Mouse (Mus musculus) left cerebral cortex, adult 8-10 months (tissue): ENCODE results near the gene Itgav. TPM values are rescaled to one million over a fixed set of nuclear protein-coding genes. Genes with fewer than 3 reads are reported as not detected.
"Not testable (repeated sequence)": the region's sequence is repeated elsewhere in the genome, so short reads cannot be mapped to it uniquely, and the experiment has no call there.

Experiments
- DNase-seq, 2 experiments: peaks; one replicate each; pipeline ENCODE4 v3.0.0; 2022; ENCODE audit warnings: low spot score in 2 of 2
- total RNA-seq, 4 experiments: library from RNA; stranded (reverse); gene quantifications; 2 replicates each; pipeline ENCODE4 v1.2.4; 2022

Itgav gene
- total RNA-seq, 4 experiments from 2014 or later: 121 to 130 (median 126) TPM

DNA sequence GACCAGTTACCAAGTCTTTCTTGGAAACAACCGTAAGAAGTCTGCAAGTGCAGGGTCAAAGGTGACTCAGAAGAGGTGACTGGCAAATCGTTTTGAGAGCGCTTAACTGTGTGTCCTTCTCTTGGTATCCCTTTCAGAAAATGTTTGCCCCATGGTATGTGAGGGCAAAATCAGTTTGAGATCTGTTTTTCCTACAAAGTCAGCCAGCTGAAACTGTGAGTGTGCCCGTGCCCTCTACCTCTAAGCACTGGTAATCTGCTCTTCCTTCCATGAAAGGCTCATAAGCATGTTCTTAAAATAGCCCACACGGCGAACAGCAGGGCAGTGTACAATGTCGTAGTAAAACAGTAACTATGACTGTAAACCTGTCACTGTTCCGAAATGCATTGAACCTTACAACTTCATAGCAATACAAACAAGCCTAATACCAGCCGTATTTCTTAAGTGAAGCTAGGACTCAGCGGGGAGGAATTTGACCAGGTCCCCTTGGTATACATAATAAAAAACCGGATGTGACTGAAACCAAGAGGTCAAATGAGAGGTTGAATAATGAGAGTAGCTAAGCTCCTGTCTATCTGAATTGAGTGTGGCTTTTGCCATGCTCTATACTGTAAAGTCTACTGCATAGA is 14.2 kb upstream of the Itgav start:
- DNase-seq: no peak

DNA sequence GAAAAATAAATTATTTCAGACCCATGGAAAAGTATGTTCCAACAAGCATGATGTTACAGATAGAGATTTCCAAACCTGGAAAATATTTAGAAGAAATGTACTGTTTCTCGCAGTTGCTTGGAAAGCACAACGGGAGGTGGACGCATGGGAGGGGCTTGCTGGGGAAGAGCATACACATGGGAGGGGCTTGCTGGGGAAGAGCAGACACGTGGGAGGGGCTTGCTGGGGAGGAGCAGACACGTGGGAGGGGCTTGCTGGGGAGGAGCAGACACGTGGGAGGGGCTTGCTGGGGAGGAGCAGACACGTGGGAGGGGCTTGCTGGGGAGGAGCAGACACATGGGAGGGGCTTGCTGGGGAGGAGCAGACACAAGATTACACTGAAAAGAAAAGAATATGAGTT is 10.9 kb upstream of the Itgav start:
- DNase-seq: not testable (repeated sequence)

- no peak for DNase-seq
Measured at GRCm38 (mm10) chr2:83713946-83714345, 10.3 kb upstream of the Itgav start.

DNA sequence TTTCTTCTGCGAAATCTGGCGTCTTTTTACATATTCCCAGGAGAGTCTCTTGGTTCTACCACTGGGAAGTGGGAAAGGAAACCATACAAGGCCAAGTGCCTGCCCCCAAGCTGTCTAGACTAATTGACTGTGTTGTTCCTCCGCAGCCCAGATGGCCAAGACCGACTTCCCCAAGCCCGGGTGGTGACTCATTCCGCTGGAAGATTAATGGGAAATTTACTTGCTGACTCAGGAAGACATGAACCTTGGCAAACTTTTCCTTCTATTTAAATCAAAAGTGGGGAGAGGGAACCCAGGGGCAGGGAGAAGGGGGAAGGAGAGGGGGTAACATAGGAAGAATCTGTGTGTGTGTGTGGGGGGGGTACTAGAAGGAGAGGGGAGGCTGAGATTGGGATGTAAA is 9.4 kb upstream of the Itgav start:
- DNase-seq: peak in 1 of 2 experiments; percentile 46

GRCm38 (mm10) chr2:83718341-83718740 is 5.9 kb upstream of the Itgav start:
- no peak for DNase-seq

GRCm38 (mm10) chr2:83721635-83722034 is 2.6 kb upstream of the Itgav start:
- DNase-seq: no peak

DNA sequence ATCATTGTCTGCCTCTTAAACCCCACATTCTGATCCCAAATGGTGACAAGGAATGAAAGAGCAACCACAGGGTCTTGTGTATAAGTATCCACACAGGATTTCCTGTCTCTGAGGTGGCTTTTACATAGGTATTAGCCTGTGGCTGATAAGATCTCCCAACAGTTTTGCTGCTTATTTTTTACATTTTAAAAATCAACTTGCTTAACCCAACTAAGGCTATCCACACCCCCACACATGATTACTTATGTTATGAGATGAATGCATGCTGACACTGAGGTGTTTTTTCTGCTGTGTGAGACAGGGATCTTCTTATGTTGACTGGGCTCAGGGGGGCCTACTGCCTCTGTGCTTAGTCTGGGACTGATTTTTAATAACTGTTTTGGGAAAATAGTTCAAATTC is 1.3 kb upstream of the Itgav start:
- DNase-seq: no peak

GRCm38 (mm10) chr2:83723346-83723745 is 851 bp upstream of the Itgav start:
- DNase-seq: no peak

GRCm38 (mm10) chr2:83724827-83725730 is 882 bp downstream of the Itgav start:
- DNase-seq: peak in 1 of 2 experiments; percentile 41

- no peak for DNase-seq
Measured at GRCm38 (mm10) chr2:83725796-83726195, 1.6 kb downstream of the Itgav start.

DNA sequence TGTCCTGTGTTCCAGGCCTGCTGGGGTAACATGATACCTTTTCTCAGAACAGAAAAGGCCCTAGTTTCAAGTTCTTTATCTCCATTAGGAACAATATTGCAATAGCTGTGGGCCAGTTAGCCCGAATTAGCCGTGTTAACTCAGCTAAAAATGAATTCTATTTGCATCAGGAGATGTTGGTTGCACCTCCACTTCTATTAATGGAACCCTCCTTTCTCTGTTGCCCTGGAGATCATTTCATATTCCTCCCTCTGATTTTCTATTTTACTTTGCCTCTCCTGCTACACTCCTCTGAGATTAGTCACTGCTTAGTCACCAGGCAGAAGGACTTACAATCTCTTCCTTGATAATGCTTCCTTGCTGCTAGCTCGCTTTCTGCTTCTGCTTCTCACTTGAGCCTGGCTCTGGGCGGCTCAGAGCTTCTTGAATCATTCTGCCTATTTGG is 4.1 kb downstream of the Itgav start:
- DNase-seq: peak in 1 of 2 experiments; percentile 82

GRCm38 (mm10) chr2:83729339-83729738 is 5.1 kb downstream of the Itgav start:
- DNase-seq: peak in 1 of 2 experiments; percentile 47

- DNase-seq: no peak
Measured at GRCm38 (mm10) chr2:83732896-83733295, 8.7 kb downstream of the Itgav start.

DNA sequence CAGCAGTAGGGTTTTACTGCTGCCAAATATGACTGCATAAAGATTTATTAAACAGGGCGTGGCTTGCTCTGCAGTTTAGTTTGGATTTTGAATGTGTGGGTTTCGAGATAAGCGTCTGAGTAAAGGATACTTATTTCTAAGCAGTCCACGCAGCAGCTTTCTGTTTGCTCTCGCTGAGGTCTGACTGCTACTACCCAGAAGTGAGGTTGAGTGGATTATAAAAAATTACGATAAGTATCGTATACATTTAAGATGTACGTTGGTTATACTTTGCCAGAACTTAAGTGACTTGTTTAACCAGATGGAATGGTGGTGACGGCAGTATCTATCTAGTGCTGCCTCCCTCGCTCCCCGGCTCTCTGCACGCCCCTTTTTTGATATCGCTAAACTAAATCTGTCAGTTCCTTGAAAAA is 9.8 kb downstream of the Itgav start:
- DNase-seq: no peak

GRCm38 (mm10) chr2:83735276-83735675 is 11.1 kb downstream of the Itgav start:
- no peak for DNase-seq

- no peak for DNase-seq
Measured at GRCm38 (mm10) chr2:83736836-83737235, 12.6 kb downstream of the Itgav start.

- DNase-seq: no peak
Measured at GRCm38 (mm10) chr2:83738586-83739251, 14.5 kb downstream of the Itgav start.

DNA sequence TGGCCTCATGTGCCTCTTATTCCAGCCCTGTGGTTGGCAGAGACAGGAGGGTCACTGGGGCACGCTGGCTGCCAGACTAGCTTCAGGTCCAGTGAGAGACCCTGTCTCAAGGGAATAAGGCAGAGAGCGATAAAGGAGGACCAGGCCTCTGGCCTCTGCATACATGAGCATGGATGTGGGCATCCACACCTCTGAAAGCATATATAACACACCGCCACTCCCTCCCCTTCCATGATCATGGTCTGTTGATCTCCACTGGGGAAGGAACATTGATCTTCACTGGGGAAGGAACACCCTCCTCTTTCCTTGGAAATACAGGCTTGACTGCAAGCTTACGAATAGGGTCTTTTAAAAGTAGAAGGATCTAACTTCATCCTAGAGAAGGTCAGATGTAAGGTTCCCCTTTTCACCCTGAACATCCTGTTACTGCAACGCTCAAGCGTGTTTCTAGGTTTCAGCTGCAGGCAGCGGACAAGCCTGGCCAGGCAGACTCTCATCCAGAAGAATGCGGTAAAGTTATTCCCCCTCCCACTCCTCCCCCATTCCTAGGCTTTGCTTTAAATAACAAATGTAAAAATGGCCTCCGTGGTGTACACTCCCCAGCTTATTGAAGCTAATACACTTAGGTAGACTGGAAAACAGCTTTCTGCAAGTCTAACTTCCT is 15.4 kb downstream of the Itgav start:
- DNase-seq: no peak

- no peak for DNase-seq
Measured at GRCm38 (mm10) chr2:83740601-83741031, 16.4 kb downstream of the Itgav start.

- DNase-seq: peak in 1 of 2 experiments; percentile 74
Measured at GRCm38 (mm10) chr2:83742210-83742609, 18.0 kb downstream of the Itgav start.

DNA sequence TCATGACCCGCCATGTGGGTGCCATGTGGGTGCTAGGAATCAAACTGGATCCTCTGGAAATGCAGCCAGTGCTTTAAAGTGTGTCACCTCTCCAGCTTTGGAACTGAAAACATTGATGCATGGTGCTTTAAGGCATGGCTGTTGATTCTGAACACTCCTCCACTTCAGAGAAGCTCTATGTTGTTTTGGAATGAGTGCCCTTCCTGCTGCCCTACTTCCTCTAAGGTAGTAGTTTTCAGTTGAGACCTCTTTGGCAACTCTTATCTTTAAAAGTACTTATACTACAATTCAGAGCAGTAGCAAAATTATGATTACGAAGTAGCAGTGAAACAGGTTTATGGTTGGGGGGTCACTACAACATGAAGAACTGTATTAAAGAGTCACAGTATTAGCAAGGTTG is 18.6 kb downstream of the Itgav start:
- DNase-seq: no peak
